Mouse (Mus musculus) megakaryocyte, embryonic 14.5 days (primary cell): Measurements from ENCODE around the gene 2810459M11Rik. TPM values are rescaled to one million over a fixed set of nuclear protein-coding genes. Genes with fewer than 3 reads are reported as not detected.
A peak's percentile ranks its signal among the peaks of the same experiment; 100 is the strongest.

Experiments used
- H3K27me3 ChIP-seq: replicated peaks from 2 replicates; pipeline ENCODE3; 2012; ENCODE audit warnings: inconsistent platforms
- H3K36me3 ChIP-seq: replicated peaks from 2 replicates; pipeline ENCODE3; 2012; ENCODE audit warnings: low read length, inconsistent platforms, mixed read lengths
- H3K4me1 ChIP-seq: 2 replicates; pipeline ENCODE4 v1.6.1; 2012; ENCODE audit warnings: inconsistent platforms
- H3K4me3 ChIP-seq: replicated peaks from 2 replicates; pipeline ENCODE3; 2012; ENCODE audit warnings: moderate library complexity, mild to moderate bottlenecking, inconsistent platforms
- H3K9me3 ChIP-seq: 2 replicates; pipeline ENCODE4 v1.6.1; 2012; ENCODE audit warnings: inconsistent platforms
- FLI1 ChIP-seq: IDR thresholded peaks from 2 replicates; pipeline ENCODE4 v1.6.1; 2012; ENCODE audit warnings: low read length, inconsistent platforms, mixed read lengths
- GATA1 ChIP-seq: IDR thresholded peaks from 3 replicates; pipeline ENCODE4 v1.6.1; 2012; ENCODE audit warnings: mixed read lengths, low read length, inconsistent platforms, borderline replicate concordance
- polyA plus RNA-seq: library from polyadenylated mRNA; stranded (reverse); fragments of >175 nt; gene quantifications from 2 replicates; pipeline ENCODE4 v1.2.3, GENCODE M21; 2012; ENCODE audit warnings: low replicate concordance; ENCODE audit not compliant: insufficient read depth

Gene 2810459M11Rik
- polyA plus RNA-seq, 1 experiment, result not detected

GRCm38 (mm10) chr1:86018235-86019055 is 27.2 kb upstream of the 2810459M11Rik start:
- TF ChIP-seq FLI1, result no peak
- no peak for TF ChIP-seq GATA1
- Histone ChIP-seq H3K27me3 (peaks cover 58% of the 10 kb centered on the region), H3K4me1 (peaks cover 16% of the 10 kb centered on the region), H3K4me3 (peak overlapping the region; percentile 85), H3K36me3 (no peaks in the 10 kb centered on the region), H3K9me3 (peaks cover 11% of the 10 kb centered on the region)

DNA sequence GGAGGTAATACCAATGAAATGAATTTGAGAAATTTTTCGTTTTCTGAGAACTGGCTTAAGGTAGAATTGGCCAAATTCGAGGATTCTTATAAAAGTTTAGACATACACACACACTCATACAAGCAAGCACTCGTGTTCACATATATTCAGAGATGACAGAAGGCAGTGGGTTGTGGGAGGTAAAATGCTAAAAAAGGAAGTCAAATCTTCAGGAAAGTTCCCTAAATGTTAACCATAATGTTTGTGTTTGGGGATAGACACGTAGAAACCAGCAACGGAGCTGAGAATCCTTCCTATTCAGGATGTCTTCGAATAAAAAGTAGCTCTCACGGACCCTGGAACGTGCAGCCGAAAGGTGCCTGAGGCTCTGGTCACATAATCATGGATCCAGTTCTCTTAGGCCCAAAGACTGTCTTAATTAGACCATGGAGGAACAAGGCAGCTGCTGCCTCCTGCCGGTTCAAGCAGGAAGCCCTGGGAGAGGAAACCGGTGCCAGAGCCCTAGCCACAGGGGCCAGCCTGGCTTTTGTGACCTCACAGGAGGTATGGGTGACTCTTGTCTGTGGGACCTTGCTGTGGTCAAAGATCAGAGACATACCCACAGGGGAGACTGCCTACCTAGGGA is 24.2 kb upstream of the 2810459M11Rik start:
- TF ChIP-seq GATA1 (no peak), FLI1 (no peak)
- Histone ChIP-seq H3K36me3 (no peaks in the 10 kb centered on the region), H3K4me3 (no peak overlapping the region), H3K27me3 (peaks cover 77% of the 10 kb centered on the region), H3K9me3 (peaks cover 6% of the 10 kb centered on the region), H3K4me1 (peaks cover 16% of the 10 kb centered on the region)

DNA sequence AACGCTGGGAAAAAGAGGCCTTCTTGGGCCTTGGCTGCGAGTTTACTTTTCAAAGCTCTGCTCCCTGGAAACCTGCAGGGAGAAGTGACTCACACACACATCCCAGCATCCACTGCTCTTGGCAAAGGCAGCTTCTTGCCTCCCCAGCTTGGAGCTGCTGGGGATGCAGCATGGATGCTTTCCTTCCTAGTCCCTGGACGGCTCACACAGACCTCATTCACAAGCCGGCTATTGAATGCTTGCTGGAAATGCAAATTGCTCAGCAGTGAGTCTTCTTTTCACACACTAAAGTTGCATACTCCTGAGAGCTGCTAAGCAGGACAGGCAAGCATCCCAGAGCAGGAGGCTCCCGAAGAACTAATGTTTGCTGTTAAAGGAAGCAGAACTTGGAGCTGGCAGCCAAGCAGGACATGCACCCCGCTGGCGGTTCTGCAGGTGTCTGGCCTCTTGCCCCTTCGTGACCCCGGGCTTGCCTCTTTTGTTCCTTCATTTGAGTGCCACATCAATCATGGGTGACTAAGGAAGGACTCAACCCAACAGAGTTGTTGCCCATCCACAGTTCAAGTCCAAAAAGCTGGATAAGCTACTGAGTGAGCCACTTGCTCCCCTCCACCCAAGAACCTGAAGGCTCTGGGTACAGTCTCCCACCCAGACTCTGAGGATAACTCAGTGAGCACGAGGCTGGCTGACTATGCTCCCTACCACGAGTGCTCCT is 13.2 kb upstream of the 2810459M11Rik start:
- H3K36me3 ChIP-seq, result no peaks in the 10 kb centered on the region
- H3K27me3 ChIP-seq, result peaks cover 51% of the 10 kb centered on the region
- TF ChIP-seq GATA1 (no peak), FLI1 (no peak)
- H3K4me3 ChIP-seq, result no peak overlapping the region
- H3K9me3 ChIP-seq, result 0 out of 2 replicates have a peak, but pooled peaks cover 4% of the 10 kb centered on the region
- H3K4me1 ChIP-seq, result no peaks in the 10 kb centered on the region

GRCm38 (mm10) chr1:86038191-86038951 is 7.3 kb upstream of the 2810459M11Rik start:
- Histone ChIP-seq H3K36me3 (no peaks in the 10 kb centered on the region), H3K9me3 (peaks cover 25% of the 10 kb centered on the region), H3K4me1 (peaks cover 14% of the 10 kb centered on the region), H3K4me3 (no peak overlapping the region), H3K27me3 (peaks cover 53% of the 10 kb centered on the region)
- no peak for TF ChIP-seq GATA1

- no peak for TF ChIP-seq FLI1
- TF ChIP-seq GATA1, result no peak
- Histone ChIP-seq H3K27me3 (peaks cover 60% of the 10 kb centered on the region), H3K9me3 (peaks cover 36% of the 10 kb centered on the region), H3K36me3 (no peaks in the 10 kb centered on the region), H3K4me3 (no peak overlapping the region), H3K4me1 (peaks cover 14% of the 10 kb centered on the region)
Measured at GRCm38 (mm10) chr1:86040131-86040530, 5.5 kb upstream of the 2810459M11Rik start.

DNA sequence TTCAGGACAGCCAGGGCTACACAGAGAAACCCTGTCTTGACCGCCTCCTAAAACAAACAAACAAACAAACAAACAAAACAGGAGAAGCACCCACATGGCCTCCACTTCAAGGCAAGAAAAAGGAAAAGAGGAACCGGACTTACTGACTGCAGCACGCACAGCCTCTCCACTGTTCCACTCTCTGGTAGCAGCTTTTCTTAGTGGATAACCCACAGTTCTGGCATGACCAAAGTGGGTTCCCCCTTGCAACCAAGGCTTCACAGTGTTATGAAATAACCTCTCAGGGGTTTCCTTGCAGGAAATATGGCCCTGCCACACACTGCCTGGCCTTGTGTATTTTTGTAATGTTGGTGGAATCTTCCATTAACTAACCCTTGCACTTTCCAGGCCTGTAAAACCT is 4.8 kb upstream of the 2810459M11Rik start:
- peaks cover 36% of the 10 kb centered on the region for H3K9me3 ChIP-seq
- H3K27me3 ChIP-seq, result peaks cover 67% of the 10 kb centered on the region
- H3K36me3 ChIP-seq, result no peaks in the 10 kb centered on the region
- H3K4me3 ChIP-seq, result no peak overlapping the region
- H3K4me1 ChIP-seq, result peaks cover 17% of the 10 kb centered on the region
- TF ChIP-seq GATA1 (no peak), FLI1 (no peak)

GRCm38 (mm10) chr1:86045056-86045455 is 607 bp upstream of the 2810459M11Rik start:
- no peaks in the 10 kb centered on the region for H3K36me3 ChIP-seq
- no peak overlapping the region for H3K4me3 ChIP-seq
- H3K4me1 ChIP-seq, result peaks cover 18% of the 10 kb centered on the region
- H3K9me3 ChIP-seq, result peaks cover 36% of the 10 kb centered on the region
- TF ChIP-seq FLI1 (no peak), GATA1 (no peak)
- H3K27me3 ChIP-seq, result peaks cover 87% of the 10 kb centered on the region

DNA sequence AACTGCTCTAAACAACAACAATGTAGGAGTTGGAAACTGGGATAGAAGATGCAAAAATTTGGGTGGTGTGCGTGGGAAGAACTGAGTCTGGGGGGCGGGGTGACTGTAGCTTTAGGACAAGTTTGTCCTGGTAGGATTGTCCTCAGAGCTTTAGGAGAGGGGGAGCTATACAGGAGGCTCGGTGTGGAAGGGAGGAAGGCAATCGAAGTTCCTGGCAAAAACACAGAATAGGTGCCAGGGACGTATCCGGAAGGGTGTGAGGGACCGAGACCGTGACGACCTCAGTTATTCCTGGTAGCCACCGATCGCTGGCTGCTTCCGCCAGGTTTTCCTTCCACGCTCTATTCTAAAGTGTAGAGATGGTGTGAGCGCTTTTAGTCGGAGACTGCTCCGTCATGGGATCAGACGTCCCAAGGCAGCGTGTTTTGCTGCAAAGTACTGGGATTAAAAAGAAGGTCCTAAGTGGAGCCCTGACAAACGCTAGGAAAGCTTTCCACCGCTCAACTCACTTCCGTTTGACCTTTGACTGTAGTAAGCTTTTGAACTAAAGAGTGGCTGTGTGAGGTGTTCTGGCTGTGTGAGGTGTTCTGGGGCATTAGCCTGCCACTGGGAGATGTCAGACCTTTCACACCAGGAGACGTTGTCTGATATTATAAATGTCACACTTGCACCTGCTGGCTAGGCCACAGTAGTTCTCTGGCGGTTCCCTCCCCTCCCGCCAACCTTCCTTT is 1.3 kb downstream of the 2810459M11Rik start:
- Histone ChIP-seq H3K4me1 (peaks cover 18% of the 10 kb centered on the region), H3K9me3 (peaks cover 26% of the 10 kb centered on the region), H3K36me3 (no peaks in the 10 kb centered on the region), H3K27me3 (peaks cover 78% of the 10 kb centered on the region), H3K4me3 (no peak overlapping the region)
- TF ChIP-seq GATA1, result no peak

DNA sequence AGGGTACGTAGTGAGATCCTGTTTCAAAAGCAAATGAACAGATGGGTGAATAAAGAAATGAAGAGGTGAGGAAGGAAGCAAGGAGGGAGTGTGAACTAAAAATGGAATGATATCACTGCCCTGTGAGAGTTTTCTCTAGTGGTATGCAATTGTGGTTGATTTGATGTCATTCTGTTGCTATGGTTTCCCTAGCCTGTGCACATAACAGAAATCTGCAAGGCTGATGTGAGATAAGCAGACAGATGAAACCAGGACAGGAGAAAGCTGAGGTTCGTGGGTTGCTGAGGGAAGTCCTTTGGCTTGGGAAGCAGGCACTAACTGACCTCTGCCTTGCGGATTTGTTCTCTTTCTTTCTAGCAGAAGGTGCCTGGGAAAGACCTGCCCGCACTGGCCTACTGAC is 2.6 kb downstream of the 2810459M11Rik start:
- TF ChIP-seq GATA1 (no peak), FLI1 (no peak)
- Histone ChIP-seq H3K36me3 (no peaks in the 10 kb centered on the region), H3K9me3 (peaks cover 15% of the 10 kb centered on the region), H3K27me3 (peaks cover 77% of the 10 kb centered on the region), H3K4me1 (peaks cover 18% of the 10 kb centered on the region), H3K4me3 (no peak overlapping the region)
